Mouse (Mus musculus) ES-Bruce4 (cell line): ENCODE data around the gene Hrct1.

ENCODE experiments used
- CTCF ChIP-seq: IDR thresholded peaks from one replicate; pipeline ENCODE4 v1.8.1; 2011; ENCODE audit warnings: low read depth, low read length
- POLR2A ChIP-seq: IDR thresholded peaks from one replicate; pipeline ENCODE4 v1.8.1; 2011; ENCODE audit warnings: low read length; ENCODE audit not compliant: insufficient read depth

DNA sequence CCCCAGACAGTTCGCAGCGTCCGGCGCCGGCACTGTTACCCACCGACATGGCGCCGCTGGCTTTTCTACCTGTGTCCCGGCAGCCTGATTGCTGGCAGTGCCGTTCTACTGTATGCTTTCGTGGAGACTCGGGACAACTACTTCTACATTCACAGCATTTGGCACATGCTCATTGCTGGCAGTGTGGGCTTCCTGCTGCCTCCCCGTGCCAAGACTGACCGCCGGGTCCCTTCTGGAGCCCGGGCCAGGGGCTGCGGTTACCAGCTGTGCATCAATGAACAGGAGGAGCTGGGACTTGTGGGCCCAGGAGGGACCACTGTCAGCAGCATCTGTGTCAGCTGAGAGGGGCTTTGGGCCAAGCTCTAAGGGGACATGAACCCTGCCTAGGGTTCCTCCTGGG is 37.0 kb upstream of the Hrct1 start:
- TF ChIP-seq CTCF (no peak), POLR2A (no peak)
